Mouse (Mus musculus) heart, embryonic 14.5 days (tissue): ENCODE measurements around the gene Akap13. TPM values are rescaled to one million over a fixed set of nuclear protein-coding genes. Genes with fewer than 3 reads are reported as not detected.
A peak's percentile ranks its signal among the peaks of the same experiment; 100 is the strongest.

Source experiments
- ATAC-seq: fragments of 200-750 bp; cut with Nextera tagmentation; 2 replicates; pipeline ENCODE4 v1.8.0; 2017; ENCODE audit warnings: low read depth, moderate TSS enrichment; ENCODE audit not compliant: insufficient number of reproducible peaks, insufficient read depth, low FRiP score
- H3K27ac ChIP-seq, 2 experiments: fragments of 200-500 bp in 1 of 2; fragments of 300-500 bp in 1 of 2; sonication (generic) in 1 of 2; replicated peaks in 1 of 2; 2 replicates each; pipeline ENCODE4 v1.5.1; 2012 to 2014; ENCODE audit warnings: low read depth in 2 of 2, low read length in 2 of 2, control low read depth in 1 of 2, mild to moderate bottlenecking in 1 of 2, mixed read lengths in 1 of 2; ENCODE audit not compliant: control insufficient read depth in 1 of 2, insufficient read depth in 1 of 2
- H3K27me3 ChIP-seq: fragments of 300-500 bp; sonication (generic); 2 replicates; pipeline ENCODE4 v1.6.1; 2014; ENCODE audit warnings: mild to moderate bottlenecking, low read length, control low read depth; ENCODE audit not compliant: control insufficient read depth, insufficient read depth
- H3K36me3 ChIP-seq: fragments of 300-500 bp; sonication (generic); 2 replicates; pipeline ENCODE4 v1.6.1; 2014; ENCODE audit warnings: mild to moderate bottlenecking, control low read depth, low read length, mixed read lengths; ENCODE audit not compliant: control insufficient read depth, insufficient read depth
- H3K4me1 ChIP-seq, 2 experiments: fragments of 200-500 bp in 1 of 2; fragments of 300-500 bp in 1 of 2; sonication (generic) in 1 of 2; 2 replicates each; pipeline ENCODE4 v1.6.1; 2012 to 2014; ENCODE audit warnings: low read length in 2 of 2, control low read depth in 1 of 2, mixed read lengths in 1 of 2; ENCODE audit not compliant: control insufficient read depth in 2 of 2, insufficient read depth in 2 of 2
- H3K4me2 ChIP-seq: fragments of 300-500 bp; sonication (generic); 2 replicates; pipeline ENCODE4 v1.6.1; 2014; ENCODE audit warnings: mild to moderate bottlenecking, low read length
- H3K4me3 ChIP-seq, 2 experiments: fragments of 200-500 bp in 1 of 2; fragments of 300-500 bp in 1 of 2; sonication (generic) in 1 of 2; 2 replicates each; pipeline ENCODE4 v1.5.1; 2012 to 2014; ENCODE audit warnings: low read length in 2 of 2, mild to moderate bottlenecking in 2 of 2, control low read depth in 1 of 2, low read depth in 1 of 2, moderate library complexity in 1 of 2; ENCODE audit not compliant: control insufficient read depth in 1 of 2, insufficient read depth in 1 of 2
- H3K9ac ChIP-seq: fragments of 300-500 bp; sonication (generic); 2 replicates; pipeline ENCODE4 v1.6.1; 2014; ENCODE audit warnings: mild to moderate bottlenecking, low read length
- H3K9me3 ChIP-seq: fragments of 300-500 bp; sonication (generic); 2 replicates; pipeline ENCODE4 v1.6.1; 2016; ENCODE audit warnings: low read length, control low read depth; ENCODE audit not compliant: control insufficient read depth
- WGBS: fragments of 180-500 bp; shearing (Covaris S2); extraction: QIAGEN DNeasy Blood & Tissue Kit; methylation state at CpG from one replicate; pipeline ENCODE4 v1.1.7; 2014; 5-methylcytosine and 5-hydroxymethylcytosine counted together
- polyA plus RNA-seq: library from polyadenylated mRNA; unstranded; fragments of >200 nt; fragmentation: Nextera tagmentation; extraction: Ambion mirVana; gene quantifications from 2 replicates; pipeline ENCODE4 v1.2.1, GENCODE M21; 2014

Akap13 gene
- polyA plus RNA-seq, 1 experiment from 2014 or later = 54.9 TPM

DNA sequence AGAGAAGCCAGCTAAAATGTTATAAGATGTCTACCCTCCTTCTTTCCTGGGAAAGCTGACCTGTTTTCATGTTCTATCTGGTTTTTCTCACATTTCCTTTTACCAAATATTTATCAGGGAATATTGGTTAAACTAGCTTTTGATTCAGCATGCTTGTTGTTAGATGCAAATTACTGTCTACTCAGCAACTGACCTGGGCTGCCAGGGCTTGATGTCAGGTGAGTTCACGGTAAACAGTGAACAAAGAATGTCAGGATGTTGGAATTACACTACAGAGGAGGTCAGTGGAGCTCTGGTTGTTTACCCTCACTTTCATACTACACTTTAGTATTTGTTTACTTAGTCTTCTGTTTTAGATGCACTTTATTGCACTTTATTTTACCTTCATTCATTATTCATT lies 5.0 kb downstream of the Akap13 start:
- no peak overlapping the region for H3K4me3 ChIP-seq
- no peak overlapping the region for H3K4me2 ChIP-seq
- peaks cover 4 to 59% of the 10 kb centered on the region in 2 experiments; a peak in 3 of 4 replicates for H3K4me1 ChIP-seq
- no peaks in the 10 kb centered on the region for H3K36me3 ChIP-seq
- no peak for ATAC-seq
- H3K27ac ChIP-seq = no peak overlapping the region
- WGBS = 58% methylated on average over 1 of the region's 1 CpGs
- H3K27me3 ChIP-seq = no peaks in the 10 kb centered on the region
- no peak overlapping the region for H3K9ac ChIP-seq
- no peaks in the 10 kb centered on the region for H3K9me3 ChIP-seq

DNA sequence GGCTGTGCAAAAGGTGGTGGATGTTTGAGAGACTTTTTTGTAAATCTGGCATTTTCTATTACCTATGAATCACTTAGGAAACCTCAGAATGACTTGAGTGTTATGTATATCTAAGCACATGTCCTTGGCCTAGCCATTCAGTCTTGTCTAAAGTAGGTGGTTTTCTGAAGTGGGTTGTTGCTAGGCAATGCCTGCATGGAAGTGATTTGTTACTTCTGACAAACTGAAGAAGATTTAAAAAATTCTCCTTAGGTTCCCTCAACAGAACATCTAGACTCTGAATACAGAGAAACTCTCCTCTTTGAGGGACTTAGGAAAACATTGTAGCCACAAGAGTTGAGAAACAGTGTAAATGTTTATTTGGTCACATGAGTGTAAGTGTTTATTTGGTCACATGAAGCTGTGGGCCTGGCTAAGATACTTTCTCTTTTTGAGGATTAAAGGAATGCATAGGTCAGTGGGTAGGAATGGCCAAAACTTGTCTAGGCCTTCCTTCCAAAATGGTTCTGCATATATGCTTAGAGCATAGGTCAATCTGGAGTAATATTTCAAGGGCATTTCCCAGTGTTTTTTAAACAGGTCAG lies 8.3 kb downstream of the Akap13 start:
- H3K9me3 ChIP-seq = no peaks in the 10 kb centered on the region
- H3K36me3 ChIP-seq = no peaks in the 10 kb centered on the region
- no peak overlapping the region for H3K27ac ChIP-seq
- ATAC-seq = no peak
- H3K9ac ChIP-seq = no peak overlapping the region
- no peak overlapping the region for H3K4me2 ChIP-seq
- H3K27me3 ChIP-seq = no peaks in the 10 kb centered on the region
- H3K4me3 ChIP-seq = no peak overlapping the region
- H3K4me1 ChIP-seq = peaks cover 4 to 62% of the 10 kb centered on the region in 2 experiments; a peak in 3 of 4 replicates

DNA sequence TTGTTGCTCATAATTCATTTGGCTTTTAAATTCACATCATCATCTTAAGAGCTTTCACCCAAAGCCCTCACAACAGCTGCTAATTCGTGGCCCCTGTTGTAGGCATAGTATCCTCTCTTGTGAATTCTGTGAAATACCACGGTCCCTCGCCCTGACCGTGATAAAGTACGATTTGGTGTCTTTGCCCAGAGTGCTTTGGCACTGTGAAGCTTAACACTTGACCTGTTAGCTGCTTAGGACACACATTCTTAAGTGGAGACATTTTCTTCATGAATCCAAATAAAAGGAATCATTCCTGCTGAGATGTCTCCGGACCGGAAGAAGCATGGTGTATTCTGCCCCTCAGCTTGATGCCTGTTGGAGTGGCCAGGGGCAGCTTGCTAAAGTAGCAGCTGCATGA lies 12.5 kb downstream of the Akap13 start:
- no peak overlapping the region for H3K4me3 ChIP-seq
- H3K4me2 ChIP-seq = no peak overlapping the region
- H3K4me1 ChIP-seq = peaks cover 5 to 58% of the 10 kb centered on the region in 2 experiments
- no peak for ATAC-seq
- H3K9me3 ChIP-seq = no peaks in the 10 kb centered on the region
- H3K9ac ChIP-seq = no peak overlapping the region
- H3K27me3 ChIP-seq = no peaks in the 10 kb centered on the region
- no peak overlapping the region for H3K27ac ChIP-seq
- no peaks in the 10 kb centered on the region for H3K36me3 ChIP-seq
- 65% methylated on average over 7 of the region's 7 CpGs for WGBS

DNA sequence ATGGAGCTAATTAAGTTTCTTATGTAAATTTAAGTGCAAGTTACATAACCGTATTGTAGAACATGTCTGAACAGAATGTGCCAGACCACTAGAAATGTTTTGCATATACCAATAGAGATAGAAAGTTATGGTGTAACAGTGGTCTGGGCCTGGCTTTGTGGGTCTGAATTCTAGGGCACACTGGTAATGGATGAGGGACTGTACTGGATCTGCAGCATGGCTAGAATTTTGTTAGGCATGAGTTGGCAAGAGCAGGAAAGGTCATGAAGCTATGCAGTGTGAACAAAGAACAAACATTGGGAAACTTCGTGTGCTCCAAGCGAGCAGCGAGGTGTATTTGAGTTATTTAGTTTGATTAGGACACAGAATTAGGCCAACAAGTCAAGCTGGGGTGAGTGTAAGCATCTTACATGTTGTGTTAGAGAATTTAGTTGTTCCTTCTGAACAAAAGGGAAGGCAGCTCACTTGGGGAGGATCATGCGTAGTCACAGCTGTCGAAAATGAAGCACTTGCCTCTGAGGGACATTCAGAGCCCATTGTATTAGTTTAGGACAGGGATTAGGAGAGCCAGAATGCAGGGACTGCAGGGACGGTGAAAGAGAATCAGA lies 15.1 kb downstream of the Akap13 start:
- WGBS = 69% methylated on average over 7 of the region's 7 CpGs
- Histone ChIP-seq H3K4me2 (no peak overlapping the region), H3K4me3 (no peak overlapping the region), H3K9me3 (no peaks in the 10 kb centered on the region), H3K27me3 (no peaks in the 10 kb centered on the region), H3K36me3 (no peaks in the 10 kb centered on the region), H3K4me1 (peaks cover 5 to 42% of the 10 kb centered on the region in 2 experiments), H3K9ac (no peak overlapping the region), H3K27ac (peak overlapping the region in 1 of 2 experiments; percentile 22; a peak in 3 of 4 replicates)
- no peak for ATAC-seq

DNA sequence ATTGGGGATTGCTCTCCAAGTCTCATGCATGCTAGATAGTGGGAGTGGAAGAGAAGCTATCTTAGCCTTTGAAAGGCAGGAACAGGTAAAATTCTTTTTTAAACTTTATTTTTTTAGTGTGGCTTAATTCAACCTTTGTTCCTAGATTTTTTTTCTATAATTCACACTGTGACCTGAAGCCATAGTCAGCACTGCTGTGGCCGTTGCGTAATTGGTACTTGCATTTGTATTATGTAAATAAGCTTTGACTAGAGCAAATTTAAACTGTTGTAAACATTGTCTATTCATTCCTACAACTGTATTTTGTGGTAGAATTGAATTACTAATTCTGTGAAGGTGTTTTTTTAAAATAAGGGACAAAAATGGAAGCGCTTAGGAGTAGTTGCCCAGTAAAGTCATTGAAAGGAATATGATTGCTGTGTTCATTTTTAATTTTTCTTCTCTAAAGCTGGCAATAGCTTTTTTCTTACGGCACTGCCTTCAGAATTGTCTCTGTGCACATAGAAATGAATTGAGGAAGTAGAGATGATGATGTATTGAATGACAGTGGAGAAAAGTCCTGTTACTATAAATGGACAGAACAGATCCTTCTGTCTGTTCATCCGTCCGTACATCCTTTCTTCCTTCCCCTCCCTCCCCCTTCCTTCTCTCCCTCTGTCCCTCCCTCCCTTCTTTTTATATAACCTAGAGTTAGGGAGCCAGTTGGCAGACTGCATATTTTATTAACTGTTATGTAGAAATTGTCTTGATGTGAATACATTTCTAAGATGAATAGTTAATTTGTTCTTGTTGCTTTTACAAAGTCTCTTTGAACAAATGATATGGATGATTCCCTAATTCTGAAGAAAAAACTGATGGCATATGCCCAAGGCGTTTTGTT lies 17.2 kb downstream of the Akap13 start:
- ATAC-seq = no peak
- no peaks in the 10 kb centered on the region for H3K36me3 ChIP-seq
- peaks cover 5 to 37% of the 10 kb centered on the region in 2 experiments for H3K4me1 ChIP-seq
- 79% methylated on average over 7 of the region's 7 CpGs for WGBS
- no peaks in the 10 kb centered on the region for H3K9me3 ChIP-seq
- no peak overlapping the region for H3K27ac ChIP-seq
- H3K27me3 ChIP-seq = no peaks in the 10 kb centered on the region
- H3K9ac ChIP-seq = no peak overlapping the region
- H3K4me2 ChIP-seq = no peak overlapping the region
- H3K4me3 ChIP-seq = no peak overlapping the region

GRCm38 (mm10) chr7:75473294-75473693 lies 18.0 kb downstream of the Akap13 start:
- 96% methylated on average over 1 of the region's 1 CpGs for WGBS

DNA sequence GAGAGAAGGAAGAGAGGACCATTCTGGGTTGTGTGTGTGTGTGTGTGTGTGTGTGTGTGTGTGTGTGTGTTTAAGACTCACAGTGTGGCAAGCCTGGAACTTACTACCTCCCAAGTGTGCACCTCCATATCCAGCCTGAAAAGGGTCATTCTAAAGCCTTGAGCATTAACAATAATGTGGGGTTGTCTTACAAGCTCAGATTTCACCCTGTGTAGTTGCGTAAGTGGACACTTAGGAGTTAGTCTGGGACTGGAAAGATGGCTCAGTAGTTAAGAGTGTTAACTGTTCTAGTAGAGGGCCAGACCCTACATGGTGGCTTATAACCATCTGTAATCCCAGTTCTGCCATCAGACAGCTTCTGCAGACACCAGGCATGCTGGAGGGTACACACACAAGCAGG lies 18.7 kb downstream of the Akap13 start:
- H3K4me1 ChIP-seq = peaks cover 2 to 29% of the 10 kb centered on the region in 2 experiments
- WGBS = 89% methylated on average over 1 of the region's 1 CpGs
- no peak overlapping the region for H3K9ac ChIP-seq

More at GRCm38 (mm10) chr7:75473294-75473693, 18.0 kb downstream of the Akap13 start:
- Histone ChIP-seq H3K4me3 (no peak overlapping the region), H3K4me2 (no peak overlapping the region), H3K27ac (no peak overlapping the region), H3K9ac (no peak overlapping the region), H3K9me3 (no peaks in the 10 kb centered on the region), H3K27me3 (no peaks in the 10 kb centered on the region), H3K4me1 (peaks cover 2 to 35% of the 10 kb centered on the region in 2 experiments), H3K36me3 (no peaks in the 10 kb centered on the region)
- ATAC-seq = no peak

More for the DNA sequence above, 18.7 kb downstream of the Akap13 start:
- no peak overlapping the region for H3K4me3 ChIP-seq
- H3K36me3 ChIP-seq = no peaks in the 10 kb centered on the region
- H3K27me3 ChIP-seq = no peaks in the 10 kb centered on the region
- ATAC-seq = no peak
- H3K27ac ChIP-seq = no peak overlapping the region
- no peaks in the 10 kb centered on the region for H3K9me3 ChIP-seq
- H3K4me2 ChIP-seq = no peak overlapping the region
